Mouse (Mus musculus) adrenal gland, postnatal 36 days (tissue): ENCODE data around the gene Eftud2. TPM values are rescaled to one million over a fixed set of nuclear protein-coding genes. Genes with fewer than 3 reads are reported as not detected.

Experiments
- DNase-seq, 2 experiments: peaks; one replicate each; pipeline ENCODE4 v3.0.0; 2021; ENCODE audit warnings: mixed read lengths in 1 of 2
- total RNA-seq, 2 experiments: library from RNA; stranded (reverse); gene quantifications; 2 replicates each; pipeline ENCODE4 v1.2.3; 2021

The Eftud2 gene
- total RNA-seq, 2 experiments from 2014 or later = 79.9 to 87.2 TPM

GRCm38 (mm10) chr11:102881314-102882198, 771 bp upstream of the Eftud2 start:
- DNase-seq = no peak

- DNase-seq = no peak
Measured at GRCm38 (mm10) chr11:102879558-102879957, 1.2 kb downstream of the Eftud2 start.

GRCm38 (mm10) chr11:102874801-102875334, 5.9 kb downstream of the Eftud2 start:
- DNase-seq = no peak

GRCm38 (mm10) chr11:102864272-102864671, 16.5 kb downstream of the Eftud2 start:
- peak; percentile 74 to 81 for DNase-seq

- no peak for DNase-seq
Measured at GRCm38 (mm10) chr11:102859933-102860332, 20.9 kb downstream of the Eftud2 start.

GRCm38 (mm10) chr11:102858951-102859350, 21.8 kb downstream of the Eftud2 start:
- DNase-seq = no peak

GRCm38 (mm10) chr11:102855941-102856340, 24.8 kb downstream of the Eftud2 start:
- no peak for DNase-seq

- no peak for DNase-seq
Measured at GRCm38 (mm10) chr11:102853760-102854159, 27.0 kb downstream of the Eftud2 start.

- DNase-seq = peak; percentile 85 to 91
Measured at GRCm38 (mm10) chr11:102851883-102852282, 28.9 kb downstream of the Eftud2 start.

- peak; percentile 32 to 40 for DNase-seq
Measured at GRCm38 (mm10) chr11:102845926-102846325, 34.9 kb downstream of the Eftud2 start.

- no peak for DNase-seq
Measured at GRCm38 (mm10) chr11:102838616-102839150, 42.1 kb downstream of the Eftud2 start.

GRCm38 (mm10) chr11:102838126-102838525, 42.7 kb downstream of the Eftud2 start:
- DNase-seq = peak in 1 of 2 experiments; percentile 28

- no peak for DNase-seq
Measured at GRCm38 (mm10) chr11:102837385-102837784, 43.4 kb downstream of the Eftud2 start.

- no peak for DNase-seq
Measured at GRCm38 (mm10) chr11:102836146-102836545, 44.6 kb downstream of the Eftud2 start.

- DNase-seq = no peak
Measured at GRCm38 (mm10) chr11:102835549-102835948, 45.2 kb downstream of the Eftud2 start, which contains the start of gene Higd1b. Gene Higd1b (plus strand): TSS chr11:102835849.

GRCm38 (mm10) chr11:102834219-102834618, 46.6 kb downstream of the Eftud2 start:
- DNase-seq = no peak

GRCm38 (mm10) chr11:102832700-102833297, 48.0 kb downstream of the Eftud2 start:
- no peak for DNase-seq

- peak; percentile 79 for DNase-seq
Measured at GRCm38 (mm10) chr11:102830276-102830675, 50.5 kb downstream of the Eftud2 start.

GRCm38 (mm10) chr11:102827097-102827496, 53.7 kb downstream of the Eftud2 start:
- DNase-seq = no peak

- no peak for DNase-seq
Measured at GRCm38 (mm10) chr11:102826476-102826875, 54.3 kb downstream of the Eftud2 start.

- no peak for DNase-seq
Measured at GRCm38 (mm10) chr11:102821231-102821630, 59.6 kb downstream of the Eftud2 start.

- no peak for DNase-seq
Measured at GRCm38 (mm10) chr11:102820432-102820831, 60.4 kb downstream of the Eftud2 start.
